Mouse (Mus musculus) bone marrow macrophage, adult 2 months (primary cell): Measurements from ENCODE around the gene Dis3l2.

Source experiments
- CTCF ChIP-seq: IDR thresholded peaks from 2 replicates; pipeline ENCODE4 v1.5.1; 2012; ENCODE audit warnings: low read depth, mild to moderate bottlenecking, low read length, moderate library complexity
- POLR2A ChIP-seq: IDR thresholded peaks from 2 replicates; pipeline ENCODE4 v1.6.1; 2012; ENCODE audit warnings: mild to moderate bottlenecking, low read depth, low read length, borderline replicate concordance

GRCm38 (mm10) chr1:86925776-86926175 lies 222.2 kb downstream of the Dis3l2 start:
- no peak for TF ChIP-seq POLR2A
- TF ChIP-seq CTCF, result no peak
